Comparison of ENCODE assay signal across 9 mouse cellular contexts in genomic region chr16:91441366-91441765, GRCm38 (mm10). TPM values are rescaled to one million over a fixed set of nuclear protein-coding genes. Genes with fewer than 3 reads are reported as not detected.
DNase-seq lines count a peak whose midpoint lies in the region; ATAC-seq and TF ChIP-seq lines count a peak whose summit lies in the region.
"Had no signal": no experiment of that assay in that cellular context is flagged by ENCODE, and none has a peak within 500 bp of the region (broad histone marks: within the 10 kb centered on the region; RNA-seq: fewer than 3 reads in every experiment).

No protein-coding gene starts in this region.

- H3K4me1 ChIP-seq in embryonic fibroblast, embryonic 13.5 days (ENCODE audit: control insufficient read depth, insufficient read depth, low read length) = no peaks in the 10 kb centered on the region
- peaks cover 2% of the 10 kb centered on the region; the same call in 1 of the 2 replicates for H3K4me1 ChIP-seq in intestine, embryonic 15.5 days (replicated peaks)
- peaks cover 8% of the 10 kb centered on the region; the same call in 1 of the 2 replicates for H3K4me1 ChIP-seq in lung, adult 2 months (ENCODE audit: control insufficient read depth, insufficient read depth, low read length)

- H3K4me2 ChIP-seq in intestine, embryonic 15.5 days (replicated peaks) = no peak overlapping the region

- no peak for TF ChIP-seq POLR2A in embryonic fibroblast, embryonic 13.5 days (IDR thresholded peaks at IDR 0.05; ENCODE audit: low read depth, low read length)
- TF ChIP-seq POLR2A in lung, adult 2 months (IDR thresholded peaks at IDR 0.05; ENCODE audit: borderline replicate concordance, extremely low read depth, low read depth, low read length) = no peak

- peak; percentile 93 for ATAC-seq in intestine, embryonic 15.5 days

- H3K27me3 ChIP-seq in intestine, embryonic 15.5 days (replicated peaks) = no peaks in the 10 kb centered on the region

- WGBS in intestine, embryonic 15.5 days = 35% methylated on average over 7 of the region's 7 CpGs
- 10% methylated on average over 7 of the region's 7 CpGs for WGBS in lung, adult 2 months

- H3K36me3 ChIP-seq in intestine, embryonic 15.5 days = no peaks in the 10 kb centered on the region

- no peak overlapping the region for H3K4me3 ChIP-seq in embryonic fibroblast, embryonic 13.5 days (ENCODE audit: insufficient read depth, low read length)
- H3K4me3 ChIP-seq in intestine, embryonic 15.5 days (replicated peaks) = no peak overlapping the region
- H3K4me3 ChIP-seq in lung, adult 2 months (replicated peaks; ENCODE audit: extremely low read depth, low read depth, low read length) = no peak overlapping the region

- H3K9me3 ChIP-seq in intestine, embryonic 15.5 days = no peaks in the 10 kb centered on the region

- TF ChIP-seq CTCF in embryonic fibroblast, embryonic 13.5 days (IDR thresholded peaks at IDR 0.05; ENCODE audit: borderline replicate concordance, insufficient read depth, low read length) = peak; percentile 20; the same call in 1 of the 2 replicates
- peak; percentile 61 for TF ChIP-seq CTCF in lung, adult 2 months (IDR thresholded peaks at IDR 0.05; ENCODE audit: insufficient read depth, low read length)

- H3K27ac ChIP-seq in embryonic fibroblast, embryonic 13.5 days (ENCODE audit: insufficient read depth, low read length) = no peak overlapping the region
- H3K27ac ChIP-seq in intestine, embryonic 15.5 days = 0 out of 2 replicates have a peak overlapping the region, but pooled peaks have one; percentile 6

- H3K9ac ChIP-seq in intestine, embryonic 15.5 days = no peak overlapping the region

- peak; percentile 31 to 43 for DNase-seq in right cerebral cortex, postnatal 10 days (ENCODE audit: low spot score in 2 of 2)
- DNase-seq in right cerebral cortex, adult 18-20 months = no peak
- DNase-seq in lung, adult 2 months = peak; percentile 71
- peak; percentile 74 for DNase-seq in yolk sac, embryonic 10.5 days (ENCODE audit: low spot score)
- no peak for DNase-seq in layer of hippocampus, postnatal 36 days
- DNase-seq in urinary bladder, postnatal 10 days (ENCODE audit: low spot score) = no peak

RNA-seq across cellular contexts. Expression of gene Il10rb, which starts 35.4 kb away (rescaled TPM):
- 29.0 and 34.6 TPM in 2 replicates for polyA plus RNA-seq in embryonic fibroblast, embryonic 13.5 days (2011; ENCODE audit: insufficient read length, low read depth, missing spikeins)
- 64.8 and 74.4 TPM in 2 replicates for polyA plus RNA-seq in intestine, embryonic 15.5 days (2015; fragmentation: Nextera tagmentation; extraction: Ambion mirVana)
- 46.5 and 53.1 TPM in 2 replicates for polyA plus RNA-seq in lung, adult 2 months (2012; rRNA removed)
- 1 to 10 TPM; 8.9 to 9.2 TPM for total RNA-seq in layer of hippocampus, postnatal 36 days (2021)

RNA-seq across cellular contexts. Expression of gene Ifnar1, which starts 43.7 kb away (rescaled TPM):
- polyA plus RNA-seq in embryonic fibroblast, embryonic 13.5 days (2011; ENCODE audit: insufficient read length, low read depth, missing spikeins) = 58.6 and 73.8 TPM in 2 replicates
- 40.1 and 42.0 TPM in 2 replicates for polyA plus RNA-seq in intestine, embryonic 15.5 days (2015; fragmentation: Nextera tagmentation; extraction: Ambion mirVana)
- 25.0 and 29.7 TPM in 2 replicates for polyA plus RNA-seq in lung, adult 2 months (2012; rRNA removed)
- total RNA-seq in layer of hippocampus, postnatal 36 days (2021) = 10 to 100 TPM; 45.9 to 51.7 TPM

RNA-seq across cellular contexts. Expression of gene Gm21970, which starts 49.8 kb away (rescaled TPM):
- 9.3 TPM in 1 of 2 replicates, not detected in the other for polyA plus RNA-seq in embryonic fibroblast, embryonic 13.5 days (2011; ENCODE audit: insufficient read length, low read depth, missing spikeins)
- not detected in 2 replicates for polyA plus RNA-seq in intestine, embryonic 15.5 days (2015; fragmentation: Nextera tagmentation; extraction: Ambion mirVana)
- not detected in 2 replicates for polyA plus RNA-seq in lung, adult 2 months (2012; rRNA removed)
- total RNA-seq in layer of hippocampus, postnatal 36 days (2021) = not detected
- polyA plus RNA-seq: limb, embryonic 11.5 days had no signal

Comparison
In these comparisons a context has a peak if more than half of its experiments do, and no peak if none do; other contexts are left out.
1. DNase-seq: peak in right cerebral cortex, postnatal 10 days (2 of 2), lung, adult 2 months (single experiment) and yolk sac, embryonic 10.5 days (single experiment); none in right cerebral cortex, adult 18-20 months (single experiment), layer of hippocampus, postnatal 36 days (0 of 2) and urinary bladder, postnatal 10 days (single experiment).